In genomic region chr4:122808108-122808507, GRCm38 (mm10) we compare ENCODE assay signal across 8 mouse cellular contexts. TPM values are rescaled to one million over a fixed set of nuclear protein-coding genes. Genes with fewer than 3 reads are reported as not detected.
DNase-seq lines count a peak whose midpoint lies in the region; ATAC-seq lines count a peak whose summit lies in the region.
"Had no signal": no experiment of that assay in that cellular context is flagged by ENCODE, and none has a peak within 500 bp of the region (broad histone marks: within the 10 kb centered on the region; RNA-seq: fewer than 3 reads in every experiment).

No protein-coding gene starts in this region.

- H3K4me1 ChIP-seq in intestine, embryonic 15.5 days (replicated peaks) = no peaks in the 10 kb centered on the region
- no peaks in the 10 kb centered on the region for H3K4me1 ChIP-seq in midbrain, embryonic 15.5 days

- intact Hi-C loops in left cerebral cortex, postnatal 10 days (cut with DNase I) = no loop called here

- no peaks in the 10 kb centered on the region for H3K27me3 ChIP-seq in intestine, embryonic 15.5 days (replicated peaks)
- H3K27me3 ChIP-seq in midbrain, embryonic 15.5 days (replicated peaks) = no peaks in the 10 kb centered on the region

- H3K9ac ChIP-seq in intestine, embryonic 15.5 days = no peak overlapping the region
- H3K9ac ChIP-seq in midbrain, embryonic 15.5 days = no peak overlapping the region

- no peak overlapping the region for H3K27ac ChIP-seq in intestine, embryonic 15.5 days
- no peak overlapping the region for H3K27ac ChIP-seq in midbrain, embryonic 15.5 days
- H3K27ac ChIP-seq: macrophage had no signal

- WGBS in intestine, embryonic 15.5 days = 22% methylated on average over 4 of the region's 4 CpGs
- 25% methylated on average over 4 of the region's 4 CpGs for WGBS in midbrain, embryonic 15.5 days

- H3K4me2 ChIP-seq in intestine, embryonic 15.5 days (replicated peaks) = no peak overlapping the region
- no peak overlapping the region for H3K4me2 ChIP-seq in midbrain, embryonic 15.5 days

- H3K9me3 ChIP-seq in intestine, embryonic 15.5 days = no peaks in the 10 kb centered on the region
- H3K9me3 ChIP-seq in midbrain, embryonic 15.5 days = no peaks in the 10 kb centered on the region

- H3K4me3 ChIP-seq in intestine, embryonic 15.5 days (replicated peaks) = no peak overlapping the region
- no peak overlapping the region for H3K4me3 ChIP-seq in midbrain, embryonic 15.5 days

- peak; percentile 74 to 85 for DNase-seq in cerebellum, postnatal 25 days
- peak; percentile 70 for DNase-seq in gastrocnemius, postnatal 10 days
- peak; percentile 34 to 74 for DNase-seq in left cerebral cortex, postnatal 10 days (ENCODE audit: extremely low spot score in 1 of 2, low spot score in 2 of 2)
- peak; percentile 41 for DNase-seq in spleen, adult 12 weeks (ENCODE audit: low spot score)

- H3K36me3 ChIP-seq in intestine, embryonic 15.5 days = no peaks in the 10 kb centered on the region
- no peaks in the 10 kb centered on the region for H3K36me3 ChIP-seq in midbrain, embryonic 15.5 days (replicated peaks)

- peak; percentile 91 for ATAC-seq in activated CD4-positive, CD25-positive, alpha-beta regulatory T cell, adult 4 months
- ATAC-seq in intestine, embryonic 15.5 days = peak; percentile 84
- ATAC-seq in midbrain, embryonic 15.5 days (replicated peaks) = peak; percentile 56

RNA-seq across cellular contexts. Expression of gene Ppt1, which starts 27.9 kb away (rescaled TPM):
- 100 to 1,000 TPM; 104 to 109 TPM for polyA plus RNA-seq in activated CD4-positive, CD25-positive, alpha-beta regulatory T cell, adult 4 months (2017; shearing (Covaris generic))
- 10 to 100 TPM; 21.2 to 24.6 TPM for total RNA-seq in gastrocnemius, postnatal 10 days (2021)
- 69.5 and 70.7 TPM in 2 replicates for polyA plus RNA-seq in intestine, embryonic 15.5 days (2015; fragmentation: Nextera tagmentation; extraction: Ambion mirVana)
- 10 to 100 TPM; 74.2 to 77.4 TPM for total RNA-seq in left cerebral cortex, postnatal 10 days (2021)
- polyA plus RNA-seq in midbrain, embryonic 15.5 days (2015; fragmentation: Nextera tagmentation; extraction: Ambion mirVana) = 90.6 and 91.4 TPM in 2 replicates
